Mouse (Mus musculus): ENCODE measurements at regions not wholly inside any gene's neighbourhood (a gene's known extent, or its start where the extent isn't known, plus 50 kb on each side); places are given as distances from the start of the nearest gene placed in this dataset.

GRCm38 (mm10) chr8:8168674-8169073, 492.4 kb downstream of the Efnb2 start:
- TF ChIP-seq ZC3H11A (IDR thresholded peaks at IDR 0.05; ENCODE audit: low read depth, low read length) (no peak), EP300 (IDR thresholded peaks at IDR 0.05; ENCODE audit: low read depth in 1 of 2, low read length in 2 of 2) (no peak)
